Comparison of ENCODE assay signal across 9 mouse cellular contexts in the genomic region with DNA sequence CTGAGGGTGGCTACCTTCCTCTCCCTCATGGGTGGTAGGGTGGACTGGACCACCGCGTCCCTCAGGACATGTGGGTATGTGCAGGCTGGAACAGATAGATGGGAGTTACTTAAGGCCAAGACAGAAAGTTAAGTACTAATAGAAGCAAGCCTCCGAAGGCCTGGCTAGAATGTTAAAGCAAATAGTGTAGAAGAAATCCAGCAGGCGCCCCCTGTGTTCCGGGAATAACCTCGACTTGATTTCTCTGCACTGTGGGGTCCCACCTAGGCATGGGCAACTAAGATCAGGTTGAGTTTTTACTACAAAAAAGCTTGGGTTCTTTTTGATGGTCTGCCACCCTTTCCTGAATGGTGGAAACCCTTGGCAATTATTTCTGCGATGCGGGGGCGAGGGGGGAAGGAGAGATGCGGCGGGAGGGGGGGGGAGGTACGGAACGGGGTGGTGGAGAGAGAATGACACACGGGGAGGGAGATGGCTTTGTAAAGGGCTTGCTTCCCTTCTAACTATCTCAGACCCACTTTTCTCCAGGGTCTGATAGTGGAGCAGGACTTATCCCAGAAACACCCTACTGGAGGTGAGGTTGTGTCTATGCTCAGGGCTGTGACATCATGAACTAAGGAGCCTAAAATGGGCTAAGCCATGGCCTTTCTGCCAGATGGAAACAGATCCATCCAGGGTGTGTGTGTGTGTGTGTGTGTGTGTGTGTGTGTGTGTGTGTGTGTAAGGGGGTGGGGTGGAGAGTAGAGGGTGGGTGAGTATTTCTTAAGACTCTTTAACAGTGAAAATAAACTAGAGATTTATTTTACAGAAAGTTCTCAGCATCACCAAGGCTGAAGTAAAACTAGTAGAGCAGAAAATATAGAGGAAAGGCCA. TPM values are rescaled to one million over a fixed set of nuclear protein-coding genes. Genes with fewer than 3 reads are reported as not detected.
DNase-seq lines count a peak whose midpoint lies in the region; ATAC-seq and TF ChIP-seq lines count a peak whose summit lies in the region.
"Had no signal": no experiment of that assay in that cellular context is flagged by ENCODE, and none has a peak within 500 bp of the region (broad histone marks: within the 10 kb centered on the region; RNA-seq: fewer than 3 reads in every experiment).

No protein-coding gene starts in this region.

- no peak overlapping the region for H3K4me2 ChIP-seq in heart, embryonic 16.5 days (ENCODE audit: low read depth, low read length)
- H3K4me2 ChIP-seq in forebrain, embryonic 11.5 days (ENCODE audit: low read depth, low read length, severe bottlenecking), result peak overlapping the region; percentile 43; the same call in 1 of the 2 replicates
- 0 out of 2 replicates have a peak overlapping the region, but pooled peaks have one; percentile 24 for H3K4me2 ChIP-seq in limb, embryonic 15.5 days

- no peak overlapping the region for H3K9ac ChIP-seq in heart, embryonic 16.5 days (ENCODE audit: low read length)
- H3K9ac ChIP-seq in forebrain, embryonic 11.5 days (ENCODE audit: low read length), result no peak overlapping the region
- H3K9ac ChIP-seq in limb, embryonic 15.5 days, result no peak overlapping the region

- H3K27me3 ChIP-seq in heart, embryonic 16.5 days (ENCODE audit: control insufficient read depth, insufficient read depth, low read length), result no peaks in the 10 kb centered on the region
- H3K27me3 ChIP-seq in forebrain, embryonic 11.5 days (ENCODE audit: control insufficient read depth, insufficient read depth, low read length), result no peaks in the 10 kb centered on the region
- no peaks in the 10 kb centered on the region for H3K27me3 ChIP-seq in limb, embryonic 15.5 days

- 77% methylated on average over 14 of the region's 14 CpGs for WGBS in heart, embryonic 16.5 days
- 83% methylated on average over 14 of the region's 14 CpGs for WGBS in forebrain, embryonic 11.5 days
- WGBS in limb, embryonic 15.5 days, result 74% methylated on average over 14 of the region's 14 CpGs

- intact Hi-C loops in heart, postnatal 36 days (cut with DNase I), result loop anchor here (5.0 kb wide), 1 partner anchor 50 kb away; no protein-coding TSS in a partner anchor

- peaks cover 31% of the 10 kb centered on the region for H3K36me3 ChIP-seq in heart, embryonic 16.5 days (ENCODE audit: control insufficient read depth, insufficient read depth)
- H3K36me3 ChIP-seq in forebrain, embryonic 11.5 days (ENCODE audit: control insufficient read depth, insufficient read depth, low read length), result no peaks in the 10 kb centered on the region
- no peaks in the 10 kb centered on the region for H3K36me3 ChIP-seq in limb, embryonic 15.5 days

- no peak for TF ChIP-seq CTCF in brain, embryonic 14.5 days (IDR thresholded peaks at IDR 0.05; ENCODE audit: borderline replicate concordance, extremely low read depth, insufficient read depth, insufficient read length)

- no peak for ATAC-seq in heart, embryonic 16.5 days (replicated peaks; ENCODE audit: extremely low read depth, insufficient read depth, low FRiP score)
- peak; percentile 31 for ATAC-seq in forebrain, embryonic 11.5 days (replicated peaks; ENCODE audit: low FRiP score)
- peak; percentile 27; the same call in 1 of the 2 replicates for ATAC-seq in limb, embryonic 15.5 days (ENCODE audit: insufficient number of reproducible peaks, low FRiP score, low TSS enrichment, low read depth)
- ATAC-seq: inflammation-experienced regulatory T-cells, adult 6 months had no signal

- TF ChIP-seq POLR2A in brain, embryonic 14.5 days (IDR thresholded peaks at IDR 0.05; ENCODE audit: borderline replicate concordance, extremely low read depth, insufficient read depth, insufficient read length, poor library complexity, severe bottlenecking), result no peak

- no peaks in the 10 kb centered on the region for H3K9me3 ChIP-seq in heart, embryonic 16.5 days (replicated peaks; ENCODE audit: control insufficient read depth, low read length)
- H3K9me3 ChIP-seq in forebrain, embryonic 11.5 days (ENCODE audit: control insufficient read depth, low read length), result no peaks in the 10 kb centered on the region
- no peaks in the 10 kb centered on the region for H3K9me3 ChIP-seq in limb, embryonic 15.5 days

- no peak for DNase-seq in heart, postnatal 36 days
- peak; percentile 60 for DNase-seq in brain, embryonic 14.5 days (ENCODE audit: low read depth)
- no peak for DNase-seq in forebrain, embryonic 11.5 days (ENCODE audit: low spot score)
- no peak for DNase-seq in adrenal gland, postnatal 25 days
- no peak for DNase-seq in adipocyte (ENCODE audit: low spot score)
- DNase-seq in urinary bladder, postnatal 25 days (ENCODE audit: low spot score), result no peak

- H3K4me3 ChIP-seq in heart, embryonic 16.5 days (ENCODE audit: low read length), result no peak overlapping the region
- no peak overlapping the region for H3K4me3 ChIP-seq in forebrain, embryonic 11.5 days (ENCODE audit: low read depth, low read length)
- no peak overlapping the region for H3K4me3 ChIP-seq in limb, embryonic 15.5 days

- H3K27ac ChIP-seq in heart, embryonic 16.5 days (ENCODE audit: low read length), result peak overlapping the region; percentile 19; the same call in 1 of the 2 replicates
- H3K27ac ChIP-seq in forebrain, embryonic 11.5 days (ENCODE audit: low read depth, low read length), result peak overlapping the region; percentile 94
- H3K27ac ChIP-seq in limb, embryonic 15.5 days, result peak overlapping the region; percentile 82

- H3K4me1 ChIP-seq in heart, embryonic 16.5 days (ENCODE audit: control insufficient read depth, insufficient read depth, low read length), result peaks cover 25% of the 10 kb centered on the region
- H3K4me1 ChIP-seq in forebrain, embryonic 11.5 days (replicated peaks; ENCODE audit: control insufficient read depth, insufficient read depth, low read length), result peaks cover 20% of the 10 kb centered on the region
- peaks cover 55% of the 10 kb centered on the region for H3K4me1 ChIP-seq in limb, embryonic 15.5 days

RNA-seq across cellular contexts. Expression of gene Pdcd4, which starts 40.0 kb away (rescaled TPM):
- polyA plus RNA-seq in heart, embryonic 16.5 days (2015; fragmentation: Nextera tagmentation; extraction: Ambion mirVana), result 32.0 and 37.9 TPM in 2 replicates
- total RNA-seq in heart, postnatal 36 days (2021), result 10 to 100 TPM; 23.1 to 27.5 TPM
- polyA plus RNA-seq in brain, embryonic 14.5 days (2012; rRNA removed), result 23.0 and 30.8 TPM in 2 replicates
- 84.0 and 90.6 TPM in 2 replicates for polyA plus RNA-seq in forebrain, embryonic 11.5 days (2014; fragmentation: Nextera tagmentation; extraction: Ambion mirVana)
- 98.4 and 108 TPM in 2 replicates for polyA plus RNA-seq in limb, embryonic 15.5 days (2015; fragmentation: Nextera tagmentation; extraction: Ambion mirVana)
- total RNA-seq in adrenal gland, postnatal 25 days (2021), result 112 and 144 TPM in 2 replicates

Comparison
In these comparisons a context has a peak if more than half of its experiments do, and no peak if none do; other contexts are left out.
1. H3K27ac ChIP-seq: peak in every context shown above with its lines; median percentile 94 in forebrain, embryonic 11.5 days; 82 in limb, embryonic 15.5 days; 19 in heart, embryonic 16.5 days.